Mouse (Mus musculus) heart, embryonic 13.5 days (tissue): Measurements from ENCODE around the gene Srp54c. TPM values are rescaled to one million over a fixed set of nuclear protein-coding genes. Genes with fewer than 3 reads are reported as not detected.
"Not testable (repeated sequence)": the region's sequence is repeated elsewhere in the genome, so short reads cannot be mapped to it uniquely, and the experiment has no call there.

Source experiments
- ATAC-seq: fragments of 200-750 bp; cut with Nextera tagmentation; 2 replicates; pipeline ENCODE4 v1.8.0; 2017; ENCODE audit warnings: moderate TSS enrichment; ENCODE audit not compliant: insufficient number of reproducible peaks, low FRiP score, low TSS enrichment; ENCODE audit errors: extremely low read depth
- H3K27ac ChIP-seq: fragments of 300-500 bp; sonication (generic); replicated peaks from 2 replicates; pipeline ENCODE4 v1.5.1; 2015; ENCODE audit warnings: moderate library complexity, mild to moderate bottlenecking, inconsistent platforms
- H3K27me3 ChIP-seq: fragments of 300-500 bp; sonication (generic); replicated peaks from 2 replicates; pipeline ENCODE4 v1.6.1; 2015; ENCODE audit warnings: mild to moderate bottlenecking, inconsistent platforms
- H3K36me3 ChIP-seq: fragments of 300-500 bp; sonication (generic); 2 replicates; pipeline ENCODE4 v1.6.1; 2015; ENCODE audit warnings: mild to moderate bottlenecking, inconsistent platforms
- H3K4me1 ChIP-seq: fragments of 300-500 bp; sonication (generic); 2 replicates; pipeline ENCODE4 v1.6.1; 2015; ENCODE audit warnings: inconsistent platforms
- H3K4me2 ChIP-seq: fragments of 300-500 bp; sonication (generic); 2 replicates; pipeline ENCODE4 v1.6.1; 2015; ENCODE audit warnings: inconsistent platforms, mild to moderate bottlenecking, moderate library complexity
- H3K4me3 ChIP-seq: fragments of 300-500 bp; sonication (generic); 2 replicates; pipeline ENCODE4 v1.5.1; 2015; ENCODE audit warnings: moderate library complexity, mild to moderate bottlenecking, inconsistent platforms
- H3K9ac ChIP-seq: fragments of 300-500 bp; sonication (generic); 2 replicates; pipeline ENCODE4 v1.6.1; 2015; ENCODE audit warnings: inconsistent platforms, mild to moderate bottlenecking, moderate library complexity
- H3K9me3 ChIP-seq: fragments of 300-500 bp; sonication (generic); 2 replicates; pipeline ENCODE4 v1.6.1; 2016; ENCODE audit warnings: inconsistent platforms
- WGBS: fragments of 180-500 bp; shearing (Covaris S2); methylation state at CpG from one replicate; pipeline ENCODE4 v1.1.7; 2015; ENCODE audit warnings: mixed read lengths; 5-methylcytosine and 5-hydroxymethylcytosine counted together
- polyA plus RNA-seq: library from polyadenylated mRNA; unstranded; fragments of >200 nt; fragmentation: Nextera tagmentation; extraction: Ambion mirVana; gene quantifications from 2 replicates; pipeline ENCODE4 v1.2.1, GENCODE M21; 2015

The Srp54c gene
- 45.8 and 53.5 TPM in 2 replicates for polyA plus RNA-seq

- WGBS = no CpG with 5 or more reads among the region's 57 CpGs
- H3K27me3 ChIP-seq, H3K36me3 ChIP-seq, H3K9me3 ChIP-seq, H3K4me1 ChIP-seq, H3K4me2 ChIP-seq: not testable (repeated sequence)
- ATAC-seq = peak; percentile 98
- peak within 1 kb of the TSS; percentile 73 for H3K9ac ChIP-seq
- 0 out of 2 replicates have a peak within 1 kb of the TSS, but pooled peaks have one; percentile 56 for H3K27ac ChIP-seq
- H3K4me3 ChIP-seq = peak within 1 kb of the TSS; percentile 49
Observed at GRCm38 (mm10) chr12:55229626-55230519, at the start of gene Srp54c. Gene Srp54c, plus strand, starts transcription at chr12:55230168.

- H3K27me3 ChIP-seq, H3K27ac ChIP-seq, H3K4me3 ChIP-seq, ATAC-seq, H3K9me3 ChIP-seq, H3K36me3 ChIP-seq, H3K9ac ChIP-seq, H3K4me1 ChIP-seq, H3K4me2 ChIP-seq: not testable (repeated sequence)
- no CpG with 5 or more reads among the region's 8 CpGs for WGBS
Observed at GRCm38 (mm10) chr12:55187686-55188085, 42.3 kb upstream of the Srp54c start.

- not testable (repeated sequence) for H3K9me3 ChIP-seq, H3K36me3 ChIP-seq, H3K27ac ChIP-seq, H3K4me2 ChIP-seq, H3K9ac ChIP-seq, H3K4me3 ChIP-seq, H3K27me3 ChIP-seq, H3K4me1 ChIP-seq, ATAC-seq
- no CpG with 5 or more reads among the region's 5 CpGs for WGBS
Observed at GRCm38 (mm10) chr12:55189127-55189526, 40.8 kb upstream of the Srp54c start.

- not testable (repeated sequence) for H3K4me3 ChIP-seq, H3K4me2 ChIP-seq, H3K9me3 ChIP-seq, H3K27me3 ChIP-seq, H3K4me1 ChIP-seq, H3K9ac ChIP-seq, H3K36me3 ChIP-seq, H3K27ac ChIP-seq
- ATAC-seq = peak; percentile 95
- WGBS = no CpG with 5 or more reads among the region's 40 CpGs
Observed at GRCm38 (mm10) chr12:55199306-55199705, 30.7 kb upstream of the Srp54c start, which contains the start of gene 1700047I17Rik2. Gene 1700047I17Rik2, plus strand, starts transcription at chr12:55199592.

GRCm38 (mm10) chr12:55199799-55200198, 30.2 kb upstream of the Srp54c start:
- not testable (repeated sequence) for H3K4me2 ChIP-seq, H3K36me3 ChIP-seq, H3K27me3 ChIP-seq, H3K9ac ChIP-seq, H3K27ac ChIP-seq, H3K9me3 ChIP-seq, H3K4me1 ChIP-seq, H3K4me3 ChIP-seq
- peak; percentile 38 for ATAC-seq
- WGBS = no CpG with 5 or more reads among the region's 18 CpGs

- no CpG with 5 or more reads among the region's 6 CpGs for whole genome bisulfite sequencing
- ATAC-seq, H3K4me3 ChIP-seq, H3K9ac ChIP-seq, H3K9me3 ChIP-seq, H3K27ac ChIP-seq, H3K4me1 ChIP-seq, H3K27me3 ChIP-seq, H3K4me2 ChIP-seq, H3K36me3 ChIP-seq: not testable (repeated sequence)
Observed at GRCm38 (mm10) chr12:55212944-55213343, 17.0 kb upstream of the Srp54c start.

- H3K4me1 ChIP-seq, ATAC-seq, H3K27me3 ChIP-seq, H3K36me3 ChIP-seq, H3K4me2 ChIP-seq, H3K9me3 ChIP-seq: not testable (repeated sequence)
- WGBS = 0% methylated on average over 11 of the region's 25 CpGs
- H3K27ac ChIP-seq = 0 out of 2 replicates have a peak overlapping the region, but pooled peaks have one; percentile 56
- peak overlapping the region; percentile 73 for H3K9ac ChIP-seq
- H3K4me3 ChIP-seq = peak overlapping the region; percentile 49
Observed at GRCm38 (mm10) chr12:55230520-55230861, 523 bp downstream of the Srp54c start.

GRCm38 (mm10) chr12:55242243-55242642, 12.3 kb downstream of the Srp54c start:
- not testable (repeated sequence) for H3K4me2 ChIP-seq, H3K9ac ChIP-seq, H3K27ac ChIP-seq, H3K9me3 ChIP-seq, H3K27me3 ChIP-seq, H3K4me3 ChIP-seq, H3K36me3 ChIP-seq, H3K4me1 ChIP-seq, ATAC-seq
- WGBS = no CpG with 5 or more reads among the region's 8 CpGs

GRCm38 (mm10) chr12:55261950-55262349, 32.0 kb downstream of the Srp54c start:
- H3K27me3 ChIP-seq, H3K27ac ChIP-seq, ATAC-seq, H3K4me2 ChIP-seq, H3K4me3 ChIP-seq, H3K9ac ChIP-seq, H3K4me1 ChIP-seq, H3K9me3 ChIP-seq: not testable (repeated sequence)
- no CpG with 5 or more reads among the region's 8 CpGs for WGBS
- peaks cover 30% of the 10 kb centered on the region for H3K36me3 ChIP-seq

GRCm38 (mm10) chr12:55263385-55263784, 33.4 kb downstream of the Srp54c start:
- no CpG with 5 or more reads among the region's 5 CpGs for WGBS
- H3K27me3 ChIP-seq, ATAC-seq, H3K27ac ChIP-seq, H3K9ac ChIP-seq, H3K9me3 ChIP-seq, H3K4me2 ChIP-seq, H3K4me1 ChIP-seq, H3K4me3 ChIP-seq: not testable (repeated sequence)
- peaks cover 17% of the 10 kb centered on the region for H3K36me3 ChIP-seq

- ATAC-seq = no peak
- Histone ChIP-seq H3K4me3 (no peak overlapping the region), H3K4me1 (no peaks in the 10 kb centered on the region), H3K9ac (no peak overlapping the region), H3K27ac (no peak overlapping the region), H3K4me2 (no peak overlapping the region), H3K27me3 (no peaks in the 10 kb centered on the region), H3K36me3 (peaks cover 12% of the 10 kb centered on the region; the same call in 1 of the 2 replicates), H3K9me3 (no peaks in the 10 kb centered on the region)
- 71% methylated on average over 3 of the region's 3 CpGs for WGBS
Observed at GRCm38 (mm10) chr12:55272243-55272642, 42.3 kb downstream of the Srp54c start.

- H3K9me3 ChIP-seq, H3K4me2 ChIP-seq, H3K27ac ChIP-seq, H3K9ac ChIP-seq, ATAC-seq, H3K4me1 ChIP-seq, H3K27me3 ChIP-seq, H3K4me3 ChIP-seq: not testable (repeated sequence)
- H3K36me3 ChIP-seq = peaks cover 12% of the 10 kb centered on the region
- 72% methylated on average over 4 of the region's 6 CpGs for WGBS
Observed at GRCm38 (mm10) chr12:55277583-55277982, 47.6 kb downstream of the Srp54c start.
